Mouse (Mus musculus): ENCODE results near the gene AI413582.

DNA sequence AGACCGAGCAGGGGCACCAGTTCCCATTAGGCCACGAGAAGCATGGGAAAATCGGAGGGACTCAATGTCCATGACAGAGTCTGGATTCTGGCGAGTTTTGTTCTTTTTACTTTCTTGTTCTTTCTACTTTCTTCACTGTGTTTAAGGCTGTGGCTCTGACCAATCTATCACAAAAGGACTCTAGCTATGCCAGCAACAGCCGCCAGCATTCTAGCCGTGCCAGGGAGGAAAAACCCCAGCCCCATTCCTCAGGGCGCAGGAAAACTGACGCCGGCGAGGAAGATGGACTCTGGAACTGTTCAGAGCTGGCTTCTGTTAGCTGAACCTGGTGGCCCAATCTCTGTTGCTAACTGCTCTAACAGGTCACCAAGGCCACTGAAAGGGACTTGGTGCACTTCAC, 12.9 kb upstream of the AI413582 start:
- TF ChIP-seq CTCF (IDR thresholded peaks at IDR 0.05; ENCODE audit: insufficient read depth, low read length), result no peak
- TF ChIP-seq POLR2A (IDR thresholded peaks at IDR 0.05; ENCODE audit: borderline replicate concordance, extremely low read depth, low read depth, low read length), result no peak
